Mouse (Mus musculus) forebrain, embryonic 14.5 days (tissue): Measurements from ENCODE around the gene Tex44. TPM values are rescaled to one million over a fixed set of nuclear protein-coding genes. Genes with fewer than 3 reads are reported as not detected.
A peak's percentile ranks its signal among the peaks of the same experiment; 100 is the strongest.

Experiments used
- ATAC-seq: fragments of 200-750 bp; cut with Nextera tagmentation; 2 replicates; pipeline ENCODE4 v1.8.0; 2017; ENCODE audit warnings: mild to moderate bottlenecking, moderate library complexity
- DNase-seq: peaks from one replicate; pipeline ENCODE4 v3.0.0-alpha.2; 2015; ENCODE audit warnings: low spot score
- H3K27ac ChIP-seq: fragments of 300-500 bp; sonication (generic); 2 replicates; pipeline ENCODE4 v1.5.1; 2014; ENCODE audit warnings: low read depth, mild to moderate bottlenecking, control low read depth, low read length, moderate library complexity
- H3K27me3 ChIP-seq: fragments of 300-500 bp; sonication (generic); replicated peaks from 2 replicates; pipeline ENCODE4 v1.6.1; 2014; ENCODE audit warnings: low read length, control low read depth, mixed read lengths; ENCODE audit not compliant: control insufficient read depth, insufficient read depth
- H3K36me3 ChIP-seq: fragments of 300-500 bp; sonication (generic); 2 replicates; pipeline ENCODE4 v1.6.1; 2014; ENCODE audit warnings: low read length, control low read depth; ENCODE audit not compliant: control insufficient read depth, insufficient read depth
- H3K4me1 ChIP-seq: fragments of 300-500 bp; sonication (generic); 2 replicates; pipeline ENCODE4 v1.6.1; 2014; ENCODE audit warnings: antibody characterized with exemption, low read length, control low read depth; ENCODE audit not compliant: control insufficient read depth, insufficient read depth
- H3K4me2 ChIP-seq: fragments of 300-500 bp; sonication (generic); 2 replicates; pipeline ENCODE4 v1.6.1; 2014; ENCODE audit warnings: mild to moderate bottlenecking, control low read depth, low read length
- H3K4me3 ChIP-seq: fragments of 300-500 bp; sonication (generic); 2 replicates; pipeline ENCODE4 v1.5.1; 2014; ENCODE audit warnings: low read depth, low read length, control low read depth
- H3K9ac ChIP-seq: fragments of 300-500 bp; sonication (generic); 2 replicates; pipeline ENCODE4 v1.6.1; 2014; ENCODE audit warnings: mild to moderate bottlenecking, low read length, control low read depth, moderate library complexity
- H3K9me3 ChIP-seq: fragments of 300-500 bp; sonication (generic); replicated peaks from 2 replicates; pipeline ENCODE4 v1.6.1; 2016; ENCODE audit warnings: low read length, control low read depth, mixed read lengths; ENCODE audit not compliant: control insufficient read depth
- WGBS: fragments of 180-500 bp; shearing (Covaris S2); extraction: QIAGEN DNeasy Blood & Tissue Kit; methylation state at CpG from one replicate; pipeline ENCODE4 v1.1.7; 2014; 5-methylcytosine and 5-hydroxymethylcytosine counted together
- polyA plus RNA-seq: library from polyadenylated mRNA; unstranded; fragments of >200 nt; fragmentation: Nextera tagmentation; extraction: Ambion mirVana; gene quantifications from 2 replicates; pipeline ENCODE4 v1.2.1, GENCODE M21; 2014

The Tex44 gene
- polyA plus RNA-seq: not detected in 2 replicates

DNA sequence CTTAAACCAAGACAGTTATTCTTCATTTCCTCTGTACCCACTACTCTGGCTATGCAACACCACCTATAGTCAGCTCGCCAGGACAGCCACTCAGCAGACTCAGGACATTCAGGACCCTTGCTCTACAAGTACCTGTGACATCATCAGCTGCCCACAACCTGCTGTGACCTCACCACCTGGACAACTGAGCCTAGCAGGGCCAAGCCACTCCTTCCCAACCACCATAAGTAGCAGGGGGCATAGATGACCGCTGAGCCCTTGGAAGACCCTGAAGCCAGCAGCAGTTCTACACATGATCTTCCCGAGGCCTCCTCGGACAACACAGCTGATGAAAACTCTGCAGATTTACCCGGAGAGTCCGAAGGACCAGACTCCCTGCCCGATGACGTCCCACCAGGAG is at the start of gene Tex44, which contains the start of gene Nmur1:
Tex44 (plus strand) TSS at position 202 of the 400 bp plus-strand sequence.
Nmur1 (minus strand) TSS at position 101 of the 400 bp plus-strand sequence.
- Histone ChIP-seq H3K27ac (no peak within 1 kb of the TSS), H3K27me3 (no peaks in the 10 kb centered on the region), H3K9ac (no peak within 1 kb of the TSS), H3K4me3 (no peak within 1 kb of the TSS), H3K4me2 (no peak within 1 kb of the TSS), H3K4me1 (peaks cover 3% of the 10 kb centered on the region; the same call in 1 of the 2 replicates), H3K36me3 (no peaks in the 10 kb centered on the region), H3K9me3 (no peaks in the 10 kb centered on the region)
- 95% methylated on average over 8 of the region's 8 CpGs for WGBS
- ATAC-seq (no peak), DNase-seq (no peak)

DNA sequence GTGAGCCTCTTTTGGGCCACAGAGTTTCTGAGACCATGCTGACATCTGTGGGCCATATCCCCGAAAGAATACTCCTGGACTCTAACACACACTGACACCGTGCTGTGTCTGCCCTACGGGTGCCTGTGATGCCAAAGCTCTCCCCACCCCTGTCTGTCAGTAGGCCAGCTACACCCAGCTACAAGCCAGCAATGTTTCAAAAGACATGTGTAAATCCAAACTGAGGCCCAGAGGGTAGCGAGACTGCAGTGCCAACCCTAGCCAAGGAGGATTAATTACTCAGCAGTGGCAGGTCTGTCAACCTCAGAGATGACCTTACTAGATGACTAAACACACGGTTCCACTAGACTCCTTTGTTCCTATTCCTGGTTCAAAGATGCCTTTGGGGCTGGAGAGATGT is 49.8 kb upstream of the Tex44 start:
- no peak overlapping the region for H3K4me3 ChIP-seq
- H3K4me2 ChIP-seq: no peak overlapping the region
- no peaks in the 10 kb centered on the region for H3K9me3 ChIP-seq
- H3K4me1 ChIP-seq: no peaks in the 10 kb centered on the region; the same call in 1 of the 2 replicates
- H3K27me3 ChIP-seq: no peaks in the 10 kb centered on the region
- ATAC-seq: no peak
- H3K27ac ChIP-seq: no peak overlapping the region
- DNase-seq: no peak
- H3K9ac ChIP-seq: no peak overlapping the region
- 76% methylated on average over 5 of the region's 5 CpGs for WGBS
- H3K36me3 ChIP-seq: no peaks in the 10 kb centered on the region

DNA sequence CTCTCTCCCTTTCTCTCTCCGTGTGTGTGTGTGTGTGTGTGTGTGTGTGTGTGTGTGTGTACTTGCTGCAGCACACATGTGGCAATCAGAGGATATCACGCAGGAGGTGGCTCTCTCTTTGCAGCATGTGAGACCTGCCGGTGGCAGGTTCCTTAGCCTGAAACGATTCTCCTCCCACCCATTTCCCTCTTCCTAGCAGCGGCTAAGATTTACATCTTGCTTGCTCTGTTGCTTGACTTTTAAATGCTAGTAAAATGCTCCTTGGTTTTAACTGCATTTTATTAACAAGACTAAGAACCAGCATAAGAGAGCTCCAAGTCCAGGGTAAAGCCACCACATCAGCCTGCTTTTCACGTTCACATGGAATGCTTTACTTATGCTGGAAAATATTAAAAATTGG is 47.5 kb upstream of the Tex44 start:
- no peak overlapping the region for H3K4me3 ChIP-seq
- no peak overlapping the region for H3K27ac ChIP-seq
- no peaks in the 10 kb centered on the region; the same call in 1 of the 2 replicates for H3K4me1 ChIP-seq
- no peak for ATAC-seq
- 80% methylated on average over 6 of the region's 6 CpGs for WGBS
- H3K4me2 ChIP-seq: no peak overlapping the region
- no peak for DNase-seq
- no peaks in the 10 kb centered on the region for H3K9me3 ChIP-seq
- H3K9ac ChIP-seq: no peak overlapping the region
- no peaks in the 10 kb centered on the region for H3K36me3 ChIP-seq
- H3K27me3 ChIP-seq: no peaks in the 10 kb centered on the region

DNA sequence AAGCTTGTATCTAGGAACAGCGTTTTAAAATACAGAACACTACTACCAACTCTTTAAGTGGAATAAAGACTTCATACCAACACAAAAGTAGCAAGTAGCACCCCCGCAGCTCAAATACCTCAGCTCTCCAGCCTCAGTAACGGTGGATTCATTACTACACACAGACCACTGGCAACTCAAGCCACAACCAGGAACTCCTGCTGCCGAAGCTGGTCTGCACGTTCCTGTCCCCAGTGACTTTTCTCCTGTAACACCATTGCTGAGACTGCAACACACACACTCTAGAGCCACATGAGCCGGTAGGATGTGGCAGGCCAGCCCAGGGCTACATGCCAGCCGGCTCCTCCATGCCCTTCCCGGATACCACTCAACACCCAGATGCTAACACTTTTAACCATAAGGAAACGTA is 47.0 kb upstream of the Tex44 start:
- no peak for DNase-seq
- H3K9ac ChIP-seq: no peak overlapping the region
- H3K4me1 ChIP-seq: no peaks in the 10 kb centered on the region; the same call in 1 of the 2 replicates
- no peak overlapping the region for H3K4me2 ChIP-seq
- no peak overlapping the region for H3K4me3 ChIP-seq
- WGBS: 78% methylated on average over 9 of the region's 9 CpGs
- no peak for ATAC-seq
- H3K27ac ChIP-seq: no peak overlapping the region
- H3K9me3 ChIP-seq: no peaks in the 10 kb centered on the region
- H3K36me3 ChIP-seq: no peaks in the 10 kb centered on the region
- no peaks in the 10 kb centered on the region for H3K27me3 ChIP-seq

DNA sequence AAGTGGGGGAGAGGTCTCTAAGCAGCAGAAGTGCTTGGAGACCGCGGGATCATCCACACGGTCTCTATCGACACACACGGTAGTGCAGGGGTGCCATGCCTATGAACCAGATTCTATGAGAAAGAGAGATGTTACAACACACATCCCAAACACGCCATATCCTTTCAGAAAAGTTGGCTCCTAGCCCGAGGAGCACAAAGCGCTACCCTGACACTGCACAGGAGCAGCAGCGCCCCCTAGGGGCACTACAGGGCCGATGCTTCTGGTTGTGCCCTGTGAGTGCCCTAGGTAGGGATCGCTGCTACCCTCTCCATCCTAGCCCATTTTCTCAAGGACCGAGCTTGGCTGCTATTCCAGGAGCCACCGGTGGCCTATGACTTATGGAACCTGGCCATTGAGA is 45.1 kb upstream of the Tex44 start:
- Histone ChIP-seq H3K4me1 (no peaks in the 10 kb centered on the region; the same call in 1 of the 2 replicates), H3K27ac (no peak overlapping the region), H3K27me3 (no peaks in the 10 kb centered on the region), H3K4me3 (no peak overlapping the region), H3K9ac (no peak overlapping the region), H3K9me3 (no peaks in the 10 kb centered on the region), H3K36me3 (no peaks in the 10 kb centered on the region), H3K4me2 (0 out of 2 replicates have a peak overlapping the region, but pooled peaks have one; percentile 14)
- WGBS: 37% methylated on average over 13 of the region's 13 CpGs
- DNase-seq (peak; percentile 56), ATAC-seq (no peak)

DNA sequence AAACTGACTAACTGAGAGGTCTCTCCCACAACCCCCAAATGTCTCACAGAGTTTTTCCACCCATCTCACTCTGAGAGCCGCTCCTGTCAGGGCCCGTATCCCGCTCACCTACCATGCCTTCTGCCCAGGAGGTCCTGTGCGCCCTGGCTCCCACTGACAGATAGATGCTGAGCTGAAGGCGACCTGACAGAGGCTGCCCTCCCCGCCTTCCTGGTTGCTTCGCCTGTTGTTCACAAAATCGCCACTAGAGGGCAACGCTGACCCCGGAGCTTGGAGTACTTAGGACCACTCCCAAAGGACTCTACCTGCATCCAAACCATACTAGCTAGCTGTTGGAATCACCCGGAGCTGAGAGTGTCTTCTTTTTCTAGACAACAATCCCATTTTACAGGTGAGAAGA is 36.9 kb upstream of the Tex44 start:
- WGBS: 2% methylated on average over 11 of the region's 11 CpGs
- DNase-seq: peak; percentile 73
- no peak overlapping the region for H3K4me2 ChIP-seq
- no peak overlapping the region for H3K27ac ChIP-seq
- H3K9ac ChIP-seq: no peak overlapping the region
- H3K4me1 ChIP-seq: no peaks in the 10 kb centered on the region
- no peak overlapping the region for H3K4me3 ChIP-seq
- no peaks in the 10 kb centered on the region for H3K9me3 ChIP-seq
- ATAC-seq: peak; percentile 62; the same call in 1 of the 2 replicates
- H3K36me3 ChIP-seq: no peaks in the 10 kb centered on the region
- no peaks in the 10 kb centered on the region for H3K27me3 ChIP-seq

DNA sequence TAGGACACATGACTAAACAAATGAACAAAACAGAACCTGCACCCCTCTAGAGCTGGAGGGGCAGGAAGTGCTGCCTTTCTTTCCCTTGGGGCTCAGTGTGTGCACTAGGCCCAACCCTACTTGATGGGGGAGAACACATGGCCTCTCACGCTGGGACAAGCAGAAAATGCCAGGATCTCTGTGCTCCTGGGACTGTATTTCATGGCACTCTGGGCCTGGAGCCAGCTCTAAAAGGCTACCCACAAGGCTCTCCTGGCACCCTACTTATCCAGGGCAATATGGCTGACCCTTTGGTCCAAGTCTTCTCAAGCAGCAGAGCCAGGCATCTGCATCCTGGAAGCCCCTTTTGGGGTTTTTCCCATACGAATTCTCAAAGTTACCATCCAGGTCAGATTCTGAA is 34.7 kb upstream of the Tex44 start:
- no peak overlapping the region for H3K27ac ChIP-seq
- no peak overlapping the region for H3K9ac ChIP-seq
- 64% methylated on average over 2 of the region's 2 CpGs for WGBS
- H3K9me3 ChIP-seq: no peaks in the 10 kb centered on the region
- no peak overlapping the region for H3K4me2 ChIP-seq
- no peaks in the 10 kb centered on the region for H3K27me3 ChIP-seq
- ATAC-seq (no peak), DNase-seq (no peak)
- H3K36me3 ChIP-seq: no peaks in the 10 kb centered on the region
- H3K4me1 ChIP-seq: no peaks in the 10 kb centered on the region
- no peak overlapping the region for H3K4me3 ChIP-seq

DNA sequence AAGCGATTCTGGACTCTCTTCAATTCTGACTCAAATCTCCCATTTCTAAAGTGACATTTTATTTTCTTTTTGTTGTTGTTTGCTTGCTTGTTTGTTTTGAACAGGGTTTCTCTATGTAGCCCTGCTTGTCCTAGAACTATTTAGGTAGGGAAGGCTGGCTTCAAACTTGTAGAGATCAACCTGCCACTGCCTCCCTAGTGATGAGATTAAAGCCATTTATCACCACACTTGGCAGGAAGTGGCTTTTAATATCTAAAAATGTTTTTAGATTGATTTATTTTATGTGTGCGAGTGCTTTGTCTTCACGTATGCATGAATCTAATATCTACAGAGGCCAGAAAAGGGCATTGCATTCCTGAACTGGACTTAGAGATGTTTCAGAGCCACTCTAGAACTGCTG is 32.9 kb upstream of the Tex44 start:
- no peak for DNase-seq
- H3K27ac ChIP-seq: no peak overlapping the region
- no peak for ATAC-seq
- H3K9me3 ChIP-seq: no peaks in the 10 kb centered on the region
- no peaks in the 10 kb centered on the region for H3K36me3 ChIP-seq
- 87% methylated on average over 3 of the region's 3 CpGs for WGBS
- no peaks in the 10 kb centered on the region for H3K27me3 ChIP-seq
- no peak overlapping the region for H3K4me2 ChIP-seq
- H3K4me1 ChIP-seq: no peaks in the 10 kb centered on the region
- no peak overlapping the region for H3K4me3 ChIP-seq
- H3K9ac ChIP-seq: no peak overlapping the region

DNA sequence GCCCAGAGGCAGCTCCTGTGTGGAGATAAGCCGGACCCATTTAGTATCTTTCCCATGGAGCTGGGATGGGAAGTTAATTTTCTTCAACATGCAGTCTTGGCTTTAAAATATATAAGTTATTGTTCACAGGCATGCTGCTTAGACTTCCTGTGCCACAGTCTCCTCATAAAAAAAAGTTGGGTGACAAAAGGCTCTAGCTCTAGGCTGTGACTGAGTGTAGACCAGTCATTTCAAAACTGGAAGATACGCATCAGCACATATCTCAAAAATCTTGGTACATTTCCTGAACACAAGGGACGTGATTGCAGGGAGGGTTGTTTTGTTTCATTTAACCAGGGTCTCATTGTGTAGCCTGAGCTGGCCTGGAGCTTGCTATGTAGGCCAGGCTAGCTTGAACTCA is 31.9 kb upstream of the Tex44 start:
- 87% methylated on average over 3 of the region's 3 CpGs for WGBS
- ATAC-seq: no peak
- DNase-seq: no peak

More for the DNA sequence above, 31.9 kb upstream of the Tex44 start:
- H3K27me3 ChIP-seq: no peaks in the 10 kb centered on the region
- H3K4me1 ChIP-seq: no peaks in the 10 kb centered on the region
- H3K4me2 ChIP-seq: no peak overlapping the region
- H3K9me3 ChIP-seq: no peaks in the 10 kb centered on the region
- H3K4me3 ChIP-seq: no peak overlapping the region
- H3K9ac ChIP-seq: no peak overlapping the region
- no peaks in the 10 kb centered on the region for H3K36me3 ChIP-seq
- no peak overlapping the region for H3K27ac ChIP-seq
